Mouse (Mus musculus) mature B cell (primary cell): Measurements from ENCODE around the gene Piwil1.
"Not testable (repeated sequence)": the region's sequence is repeated elsewhere in the genome, so short reads cannot be mapped to it uniquely, and the experiment has no call there.

Experiments
- in situ Hi-C: fragments of 300-500 bp; cut with MboI; formaldehyde crosslinking; loops from 2 replicates; pipeline ENCODE4 v1.14.3; 2019

The Piwil1 gene

GRCm38 (mm10) chr5:128710596-128710995, 8.3 kb downstream of the Piwil1 start:
- in situ Hi-C loops: no loop called here

- in situ Hi-C loops: no loop called here
Measured at GRCm38 (mm10) chr5:128711847-128712246, 9.5 kb downstream of the Piwil1 start.

GRCm38 (mm10) chr5:128715171-128715570, 12.8 kb downstream of the Piwil1 start:
- in situ Hi-C loops: no loop called here

- in situ Hi-C loops: not testable (repeated sequence)
Measured at GRCm38 (mm10) chr5:128720461-128720860, 18.1 kb downstream of the Piwil1 start.

GRCm38 (mm10) chr5:128729341-128729740, 27.0 kb downstream of the Piwil1 start:
- in situ Hi-C loops: no loop called here

GRCm38 (mm10) chr5:128730634-128731033, 28.3 kb downstream of the Piwil1 start:
- in situ Hi-C loops: no loop called here

- in situ Hi-C loops: no loop called here
Measured at GRCm38 (mm10) chr5:128732416-128733014, 30.2 kb downstream of the Piwil1 start.

GRCm38 (mm10) chr5:128733955-128734354, 31.6 kb downstream of the Piwil1 start:
- in situ Hi-C loops: no loop called here

- in situ Hi-C loops: no loop called here
Measured at GRCm38 (mm10) chr5:128735921-128736320, 33.6 kb downstream of the Piwil1 start.

- in situ Hi-C loops: no loop called here
Measured at GRCm38 (mm10) chr5:128739168-128739837, 37.0 kb downstream of the Piwil1 start.

- in situ Hi-C loops: no loop called here
Measured at GRCm38 (mm10) chr5:128739838-128740171, 37.5 kb downstream of the Piwil1 start.

- in situ Hi-C loops: no loop called here
Measured at GRCm38 (mm10) chr5:128744351-128744750, 42.0 kb downstream of the Piwil1 start.

GRCm38 (mm10) chr5:128745206-128745605, 42.9 kb downstream of the Piwil1 start:
- in situ Hi-C loops: no loop called here

GRCm38 (mm10) chr5:128746261-128746660, 43.9 kb downstream of the Piwil1 start:
- in situ Hi-C loops: no loop called here

- in situ Hi-C loops: no loop called here
Measured at GRCm38 (mm10) chr5:128761118-128761517, 58.8 kb downstream of the Piwil1 start.

GRCm38 (mm10) chr5:128769026-128769631, 66.8 kb downstream of the Piwil1 start:
- in situ Hi-C loops: no loop called here

GRCm38 (mm10) chr5:128776386-128776785, 74.1 kb downstream of the Piwil1 start:
- in situ Hi-C loops: no loop called here

- in situ Hi-C loops: no loop called here
Measured at GRCm38 (mm10) chr5:128781621-128782020, 79.3 kb downstream of the Piwil1 start.

GRCm38 (mm10) chr5:128800592-128800991, 98.3 kb downstream of the Piwil1 start:
- in situ Hi-C loops: no loop called here
